Mouse (Mus musculus) kidney, postnatal 0 days (tissue): ENCODE results near the gene Stim1. TPM values are rescaled to one million over a fixed set of nuclear protein-coding genes. Genes with fewer than 3 reads are reported as not detected.

Experiments
- ATAC-seq: fragments of 200-750 bp; cut with Nextera tagmentation; replicated peaks from 2 replicates; pipeline ENCODE4 v1.8.0; 2017; ENCODE audit warnings: low read depth, moderate number of reproducible peaks, moderate TSS enrichment, moderate library complexity; ENCODE audit not compliant: low FRiP score
- DNase-seq: peaks from one replicate; pipeline ENCODE4 v3.0.0-alpha.2; 2016; ENCODE audit warnings: low spot score
- H3K27ac ChIP-seq: fragments of 300-500 bp; sonication (generic); 2 replicates; pipeline ENCODE4 v1.5.1; 2014; ENCODE audit warnings: mild to moderate bottlenecking
- H3K27me3 ChIP-seq: fragments of 300-500 bp; sonication (generic); 2 replicates; pipeline ENCODE4 v1.6.1; 2014; ENCODE audit warnings: low read length, mixed read lengths; ENCODE audit not compliant: insufficient read depth
- H3K36me3 ChIP-seq: fragments of 300-500 bp; sonication (generic); 2 replicates; pipeline ENCODE4 v1.6.1; 2014; ENCODE audit warnings: low read length, mixed read lengths; ENCODE audit not compliant: insufficient read depth
- H3K4me1 ChIP-seq: fragments of 300-500 bp; sonication (generic); replicated peaks from 2 replicates; pipeline ENCODE4 v1.6.1; 2014; ENCODE audit warnings: antibody characterized with exemption, low read length, mixed read lengths; ENCODE audit not compliant: insufficient read depth
- H3K4me2 ChIP-seq: fragments of 300-500 bp; sonication (generic); 2 replicates; pipeline ENCODE4 v1.6.1; 2014; ENCODE audit warnings: mild to moderate bottlenecking, low read length, moderate library complexity, mixed read lengths
- H3K4me3 ChIP-seq: fragments of 300-500 bp; sonication (generic); replicated peaks from 2 replicates; pipeline ENCODE4 v1.5.1; 2014; ENCODE audit warnings: low read depth, low read length
- H3K9ac ChIP-seq: fragments of 300-500 bp; sonication (generic); 2 replicates; pipeline ENCODE4 v1.6.1; 2014; ENCODE audit warnings: low read depth, low read length
- H3K9me3 ChIP-seq: fragments of 300-500 bp; sonication (generic); replicated peaks from 2 replicates; pipeline ENCODE4 v1.6.1; 2016; ENCODE audit warnings: low read length, inconsistent platforms, mixed read lengths
- CTCF ChIP-seq: IDR thresholded peaks from 2 replicates; pipeline ENCODE4 v1.5.1; 2016; ENCODE audit warnings: antibody characterized with exemption, low read depth, mild to moderate bottlenecking, moderate library complexity
- WGBS: fragments of 180-500 bp; shearing (Covaris S2); extraction: QIAGEN DNeasy Blood & Tissue Kit; methylation state at CpG from one replicate; pipeline ENCODE4 v1.1.7; 2014; 5-methylcytosine and 5-hydroxymethylcytosine counted together
- polyA plus RNA-seq: library from polyadenylated mRNA; unstranded; fragments of >200 nt; fragmentation: Nextera tagmentation; extraction: Ambion mirVana; gene quantifications from 2 replicates; pipeline ENCODE4 v1.2.1, GENCODE M21; 2015

Gene Stim1
- polyA plus RNA-seq, 1 experiment from 2014 or later = 9.7 TPM

DNA sequence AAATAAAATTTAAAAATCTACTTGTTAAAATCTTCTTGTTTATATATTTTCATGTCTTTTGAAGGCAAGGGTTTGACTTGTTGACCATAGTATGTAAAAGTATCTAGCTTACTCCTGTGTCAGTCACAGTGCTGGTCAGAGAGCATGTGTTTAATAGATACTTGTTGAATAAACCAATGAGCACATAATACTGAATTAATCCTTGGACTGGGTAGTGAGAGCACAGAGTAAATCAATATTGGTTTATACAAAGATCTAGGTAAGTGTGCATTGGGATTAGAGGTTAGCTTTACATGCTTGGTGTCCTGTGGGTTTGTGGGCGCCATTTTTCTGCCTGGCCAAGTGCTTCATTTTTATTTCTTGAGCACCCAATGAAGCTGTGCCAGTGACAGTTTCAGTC, 13.8 kb downstream of the Stim1 start:
- Histone ChIP-seq H3K36me3 (no peaks in the 10 kb centered on the region), H3K4me1 (no peaks in the 10 kb centered on the region), H3K27me3 (peaks cover 2% of the 10 kb centered on the region; the same call in 1 of the 2 replicates), H3K27ac (no peak overlapping the region), H3K9me3 (no peaks in the 10 kb centered on the region), H3K4me2 (no peak overlapping the region), H3K9ac (no peak overlapping the region), H3K4me3 (no peak overlapping the region)
- 97% methylated on average over 1 of the region's 1 CpGs for WGBS
- TF ChIP-seq CTCF = no peak
- no peak for ATAC-seq
- no peak for DNase-seq

DNA sequence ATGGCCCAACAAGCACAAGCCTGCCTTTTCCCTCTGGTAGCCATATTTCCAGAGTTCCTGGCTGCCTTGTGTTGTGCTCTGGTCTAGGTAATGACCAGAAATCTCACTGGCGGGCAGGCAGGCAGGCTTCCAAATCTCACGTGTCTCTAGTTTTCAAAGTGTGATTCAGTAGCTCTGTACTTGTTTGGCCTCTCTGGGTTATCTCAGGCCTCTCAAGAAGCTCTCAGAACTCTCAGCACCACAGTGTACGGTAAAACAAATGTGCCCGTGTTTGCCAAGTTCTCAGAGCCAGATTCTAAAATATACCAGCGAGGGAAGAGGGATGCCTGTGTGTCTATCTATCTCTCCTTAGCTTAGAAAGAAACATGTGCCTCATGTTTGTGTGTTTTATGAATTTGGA, 14.7 kb downstream of the Stim1 start:
- Histone ChIP-seq H3K9ac (no peak overlapping the region), H3K27ac (no peak overlapping the region), H3K4me2 (no peak overlapping the region), H3K4me3 (no peak overlapping the region), H3K36me3 (no peaks in the 10 kb centered on the region), H3K27me3 (peaks cover 3% of the 10 kb centered on the region; the same call in 1 of the 2 replicates), H3K4me1 (no peaks in the 10 kb centered on the region), H3K9me3 (no peaks in the 10 kb centered on the region)
- TF ChIP-seq CTCF = no peak
- 78% methylated on average over 5 of the region's 5 CpGs for WGBS
- DNase-seq = no peak
- no peak for ATAC-seq

DNA sequence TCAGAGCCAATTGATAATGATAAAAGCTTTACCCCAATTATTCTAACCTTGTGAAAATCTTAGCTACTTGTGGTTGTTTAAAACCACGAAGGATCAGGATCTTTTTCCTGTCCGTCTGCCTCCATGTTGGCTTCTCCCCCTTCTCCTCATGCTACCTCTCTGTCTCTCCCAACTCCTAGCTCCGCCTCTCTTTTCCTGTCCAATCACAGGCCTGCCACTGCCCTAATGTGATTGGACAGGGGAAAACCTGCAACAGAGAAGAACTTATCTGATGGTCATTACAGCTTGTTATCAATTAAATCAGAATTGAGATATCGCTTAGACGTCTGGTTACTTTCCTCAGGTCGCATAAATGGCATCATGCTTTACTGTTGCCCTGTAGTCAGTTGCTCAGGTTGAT, 21.9 kb downstream of the Stim1 start:
- Histone ChIP-seq H3K9ac (no peak overlapping the region), H3K36me3 (no peaks in the 10 kb centered on the region), H3K27me3 (0 out of 2 replicates have a peak, but pooled peaks cover 3% of the 10 kb centered on the region), H3K4me1 (no peaks in the 10 kb centered on the region), H3K4me2 (no peak overlapping the region), H3K4me3 (no peak overlapping the region), H3K27ac (no peak overlapping the region), H3K9me3 (no peaks in the 10 kb centered on the region)
- WGBS = 83% methylated on average over 6 of the region's 6 CpGs
- DNase-seq (no peak), ATAC-seq (no peak)
- TF ChIP-seq CTCF = no peak

DNA sequence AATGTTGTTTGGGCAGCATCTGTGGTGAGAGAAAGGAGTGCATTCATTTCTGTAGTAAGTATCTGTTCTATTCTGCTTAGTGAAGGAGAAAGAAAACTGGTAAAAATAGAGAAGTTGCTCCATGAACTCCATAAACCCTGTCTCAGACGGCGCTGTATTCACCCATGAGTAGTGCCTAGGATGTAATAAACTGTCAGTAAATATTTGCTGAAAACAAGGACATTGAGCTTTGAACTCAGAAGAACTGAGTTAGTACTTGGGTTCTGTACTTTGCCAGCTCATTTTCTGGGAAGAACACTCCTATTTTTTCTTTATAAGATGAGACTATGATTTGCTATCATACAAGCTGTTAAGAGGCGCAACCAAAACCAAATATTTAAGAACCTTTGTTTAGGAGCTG, 24.6 kb downstream of the Stim1 start:
- no peaks in the 10 kb centered on the region for H3K9me3 ChIP-seq
- ATAC-seq (no peak), DNase-seq (no peak)
- no peak overlapping the region for H3K9ac ChIP-seq
- no peak overlapping the region for H3K4me3 ChIP-seq
- no peak for TF ChIP-seq CTCF
- H3K27ac ChIP-seq = no peak overlapping the region
- 0 out of 2 replicates have a peak, but pooled peaks cover 8% of the 10 kb centered on the region for H3K27me3 ChIP-seq
- no peaks in the 10 kb centered on the region for H3K36me3 ChIP-seq
- no peaks in the 10 kb centered on the region for H3K4me1 ChIP-seq
- no peak overlapping the region for H3K4me2 ChIP-seq
- WGBS = 85% methylated on average over 3 of the region's 3 CpGs

DNA sequence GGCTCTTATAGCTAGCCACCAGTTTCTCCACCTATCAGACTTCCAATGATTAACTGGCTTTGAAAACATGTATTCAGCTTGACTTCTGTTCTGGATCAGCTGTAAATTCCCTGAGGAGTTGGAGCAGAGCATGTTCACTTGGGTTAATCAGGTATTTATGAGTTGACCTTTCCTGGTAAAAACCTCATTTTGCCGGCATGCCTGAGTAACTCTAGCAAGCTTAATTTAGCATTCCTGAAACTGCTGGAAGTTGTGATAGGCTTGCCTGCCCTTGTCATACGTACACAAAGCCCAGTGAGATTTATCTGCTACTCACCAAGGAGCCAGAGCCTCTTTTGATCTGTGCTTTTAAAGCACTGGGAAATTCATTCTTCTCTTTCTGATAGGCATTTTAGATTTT, 25.6 kb downstream of the Stim1 start:
- H3K4me2 ChIP-seq = no peak overlapping the region
- H3K36me3 ChIP-seq = no peaks in the 10 kb centered on the region
- no peak overlapping the region for H3K4me3 ChIP-seq
- H3K4me1 ChIP-seq = no peaks in the 10 kb centered on the region
- H3K9me3 ChIP-seq = no peaks in the 10 kb centered on the region
- no peak overlapping the region for H3K27ac ChIP-seq
- WGBS = 4% methylated on average over 2 of the region's 2 CpGs
- ATAC-seq (peak; percentile 40; the same call in 1 of the 2 replicates), DNase-seq (peak; percentile 73)
- H3K27me3 ChIP-seq = 0 out of 2 replicates have a peak, but pooled peaks cover 12% of the 10 kb centered on the region
- TF ChIP-seq CTCF = no peak
- H3K9ac ChIP-seq = no peak overlapping the region

DNA sequence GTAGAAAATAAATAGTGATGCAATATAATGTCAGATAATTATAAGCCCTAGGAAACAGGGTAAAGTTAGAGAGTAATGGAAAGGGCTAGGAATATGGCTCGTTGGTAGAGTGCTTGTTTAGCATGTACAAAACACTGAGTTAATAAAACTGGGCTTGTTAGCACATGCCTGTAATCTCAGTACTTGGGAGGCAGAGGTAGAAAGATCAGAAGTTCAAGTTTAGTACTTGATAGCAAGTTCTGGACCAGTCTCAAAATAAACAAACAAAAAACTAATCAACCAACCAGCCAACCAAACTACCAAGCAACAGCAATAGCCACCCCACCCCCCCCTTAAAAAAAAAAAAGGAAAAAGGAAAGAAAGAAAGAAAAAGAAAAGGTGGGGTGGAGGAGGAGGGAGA, 33.2 kb downstream of the Stim1 start:
- ATAC-seq (no peak), DNase-seq (no peak)
- no peak overlapping the region for H3K4me3 ChIP-seq
- H3K27me3 ChIP-seq = 0 out of 2 replicates have a peak, but pooled peaks cover 7% of the 10 kb centered on the region
- no peak overlapping the region for H3K27ac ChIP-seq
- 75% methylated on average over 1 of the region's 1 CpGs for WGBS
- no peak overlapping the region for H3K4me2 ChIP-seq
- H3K36me3 ChIP-seq = no peaks in the 10 kb centered on the region
- no peaks in the 10 kb centered on the region for H3K4me1 ChIP-seq
- H3K9me3 ChIP-seq = no peaks in the 10 kb centered on the region
- TF ChIP-seq CTCF = no peak
- no peak overlapping the region for H3K9ac ChIP-seq

DNA sequence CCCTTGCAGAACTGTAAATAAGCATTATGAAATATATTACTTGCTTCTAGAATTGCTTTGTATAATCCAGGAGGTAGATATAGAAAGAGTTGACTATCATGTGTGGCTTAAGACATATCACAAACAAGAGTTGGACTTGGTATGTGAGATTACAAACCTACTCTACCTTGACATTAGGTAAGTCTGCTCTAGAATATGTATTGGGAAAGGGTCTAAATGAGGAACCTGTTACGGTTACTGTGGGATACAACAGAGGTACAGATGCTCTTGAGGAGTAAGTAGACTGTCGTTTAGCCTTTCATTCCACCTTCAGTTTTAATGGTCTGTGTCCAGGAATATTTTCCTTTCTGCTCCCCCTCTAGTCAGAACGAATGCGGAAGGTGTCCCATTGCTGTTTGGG, 34.9 kb downstream of the Stim1 start:
- Histone ChIP-seq H3K36me3 (no peaks in the 10 kb centered on the region), H3K9me3 (no peaks in the 10 kb centered on the region), H3K27ac (no peak overlapping the region), H3K9ac (no peak overlapping the region), H3K27me3 (0 out of 2 replicates have a peak, but pooled peaks cover 7% of the 10 kb centered on the region), H3K4me3 (no peak overlapping the region), H3K4me1 (no peaks in the 10 kb centered on the region), H3K4me2 (no peak overlapping the region)
- WGBS = 76% methylated on average over 4 of the region's 4 CpGs
- TF ChIP-seq CTCF = no peak
- ATAC-seq = no peak
- no peak for DNase-seq
